ENCODE assay signal across 20 mouse cellular contexts in the genomic region with DNA sequence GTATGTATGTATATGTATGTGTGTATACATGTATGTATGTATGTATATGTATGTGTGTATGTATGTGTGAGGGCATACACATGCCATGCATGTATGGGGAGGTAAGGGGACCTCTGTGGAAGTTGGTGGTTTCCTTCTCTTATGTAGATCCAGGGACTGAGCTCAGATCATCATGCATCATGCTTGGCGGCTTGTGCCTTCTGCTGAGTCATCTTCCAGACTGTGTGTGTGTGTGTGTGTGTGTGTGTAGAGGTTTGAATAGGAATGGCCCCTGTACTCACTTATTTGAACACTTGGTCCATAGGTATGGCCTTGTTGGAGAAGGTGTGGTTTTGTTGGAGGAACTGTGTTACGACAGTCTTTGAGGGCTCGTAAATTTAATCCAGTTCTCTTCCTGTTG. TPM values are rescaled to one million over a fixed set of nuclear protein-coding genes. Genes with fewer than 3 reads are reported as not detected.
"Had no signal": no experiment of that assay in that cellular context is flagged by ENCODE, and none has a peak within 500 bp of the region (broad histone marks: within the 10 kb centered on the region; RNA-seq: fewer than 3 reads in every experiment).

No protein-coding gene starts in this region.

- H3K36me3 ChIP-seq: limb, embryonic 10.5 days; midbrain, embryonic 13.5 days; neural tube, embryonic 13.5 days had no signal

- H3K27me3 ChIP-seq: limb, embryonic 13.5 days; midbrain, embryonic 13.5 days; neural tube, embryonic 13.5 days had no signal

- DNase-seq: kidney, adult 2 months; kidney, postnatal 25 days; layer of hippocampus, adult 9-11 months; liver, postnatal 0 days; lung, postnatal 36 days; thymus, adult 18-20 months; thymus, postnatal 36 days had no signal

- ATAC-seq: liver, postnatal 0 days; lung, postnatal 0 days; midbrain, embryonic 13.5 days; midbrain, embryonic 16.5 days had no signal

- H3K9me3 ChIP-seq: limb, embryonic 10.5 days; limb, embryonic 13.5 days; midbrain, embryonic 13.5 days; neural tube, embryonic 13.5 days had no signal

- H3K4me2 ChIP-seq: limb, embryonic 13.5 days; lung, embryonic 14.5 days; midbrain, embryonic 13.5 days; neural tube, embryonic 13.5 days had no signal

- H3K4me3 ChIP-seq: layer of hippocampus, adult 2 months; limb, embryonic 10.5 days; limb, embryonic 13.5 days; midbrain, embryonic 13.5 days; myocyte; neural tube, embryonic 13.5 days had no signal

- H3K9ac ChIP-seq: limb, embryonic 13.5 days; liver, embryonic 14.5 days; liver, postnatal 0 days; lung, embryonic 14.5 days; midbrain, embryonic 13.5 days; neural tube, embryonic 13.5 days had no signal

- H3K4me1 ChIP-seq: limb, embryonic 10.5 days; limb, embryonic 13.5 days; midbrain, embryonic 13.5 days; neural tube, embryonic 13.5 days had no signal

- H3K27ac ChIP-seq: kidney, postnatal 0 days; layer of hippocampus, adult 2 months; limb, embryonic 10.5 days; limb, embryonic 13.5 days; liver, embryonic 14.5 days; midbrain, embryonic 13.5 days; neural tube, embryonic 13.5 days had no signal

RNA-seq across cellular contexts. Expression of gene Gm45062, which starts 26.9 kb away (rescaled TPM):
- polyA plus RNA-seq: small intestine, adult 2 months; spleen, adult 2 months had no signal
